Mouse (Mus musculus) fat pad, adult 2 months (tissue): ENCODE measurements around the gene Rab11fip5.

Source experiments
- DNase-seq: peaks from one replicate; pipeline ENCODE4 v3.0.0-alpha.2; 2011; ENCODE audit warnings: low read depth, low spot score; ENCODE audit errors: extremely low read depth

Gene Rab11fip5

GRCm38 (mm10) chr6:85373951-85374733, at the start of gene Rab11fip5:
Gene Rab11fip5, minus strand, starts transcription at chr6:85374634.
- no peak for DNase-seq

GRCm38 (mm10) chr6:85423836-85424379, 49.5 kb upstream of the Rab11fip5 start, which contains the start of gene Noto:
Gene Noto, plus strand, starts transcription at chr6:85423886.
- DNase-seq = no peak

- no peak for DNase-seq
These were observed 44.7 kb upstream of the Rab11fip5 start for GRCm38 (mm10) chr6:85419150-85419549.

GRCm38 (mm10) chr6:85415829-85416228, 41.4 kb upstream of the Rab11fip5 start:
- DNase-seq = no peak

- no peak for DNase-seq
These were observed 36.4 kb upstream of the Rab11fip5 start for GRCm38 (mm10) chr6:85410771-85411273.

- DNase-seq = no peak
These were observed 34.6 kb upstream of the Rab11fip5 start for GRCm38 (mm10) chr6:85409003-85409402.

GRCm38 (mm10) chr6:85403039-85403438, 28.6 kb upstream of the Rab11fip5 start:
- no peak for DNase-seq

GRCm38 (mm10) chr6:85402613-85403012, 28.2 kb upstream of the Rab11fip5 start:
- no peak for DNase-seq

GRCm38 (mm10) chr6:85399715-85400114, 25.3 kb upstream of the Rab11fip5 start:
- no peak for DNase-seq

GRCm38 (mm10) chr6:85397165-85397564, 22.7 kb upstream of the Rab11fip5 start:
- DNase-seq = no peak

GRCm38 (mm10) chr6:85395360-85395759, 20.9 kb upstream of the Rab11fip5 start:
- DNase-seq = no peak

- DNase-seq = no peak
These were observed 17.4 kb upstream of the Rab11fip5 start for GRCm38 (mm10) chr6:85391803-85392202.

GRCm38 (mm10) chr6:85388608-85389007, 14.2 kb upstream of the Rab11fip5 start:
- no peak for DNase-seq

- DNase-seq = no peak
These were observed 8.4 kb upstream of the Rab11fip5 start for GRCm38 (mm10) chr6:85382791-85383190.

- DNase-seq = no peak
These were observed 7.2 kb upstream of the Rab11fip5 start for GRCm38 (mm10) chr6:85381648-85382020.

GRCm38 (mm10) chr6:85380901-85381647, 6.6 kb upstream of the Rab11fip5 start:
- no peak for DNase-seq

GRCm38 (mm10) chr6:85380201-85380900, 5.9 kb upstream of the Rab11fip5 start:
- peak; percentile 28 for DNase-seq

- no peak for DNase-seq
These were observed 4.2 kb upstream of the Rab11fip5 start for GRCm38 (mm10) chr6:85378629-85379028.

GRCm38 (mm10) chr6:85377876-85378275, 3.4 kb upstream of the Rab11fip5 start:
- no peak for DNase-seq

- no peak for DNase-seq
These were observed 2.8 kb upstream of the Rab11fip5 start for GRCm38 (mm10) chr6:85377066-85377734.

GRCm38 (mm10) chr6:85374734-85375114, 290 bp upstream of the Rab11fip5 start:
- no peak for DNase-seq
